Mouse (Mus musculus): ENCODE results near the gene Aipl1. TPM values are rescaled to one million over a fixed set of nuclear protein-coding genes. Genes with fewer than 3 reads are reported as not detected.
"Not testable (repeated sequence)": the region's sequence is repeated elsewhere in the genome, so short reads cannot be mapped to it uniquely, and the experiment has no call there.

Gene Aipl1
- total RNA-seq, 1 experiment from 2014 or later = 0.67 TPM

DNA sequence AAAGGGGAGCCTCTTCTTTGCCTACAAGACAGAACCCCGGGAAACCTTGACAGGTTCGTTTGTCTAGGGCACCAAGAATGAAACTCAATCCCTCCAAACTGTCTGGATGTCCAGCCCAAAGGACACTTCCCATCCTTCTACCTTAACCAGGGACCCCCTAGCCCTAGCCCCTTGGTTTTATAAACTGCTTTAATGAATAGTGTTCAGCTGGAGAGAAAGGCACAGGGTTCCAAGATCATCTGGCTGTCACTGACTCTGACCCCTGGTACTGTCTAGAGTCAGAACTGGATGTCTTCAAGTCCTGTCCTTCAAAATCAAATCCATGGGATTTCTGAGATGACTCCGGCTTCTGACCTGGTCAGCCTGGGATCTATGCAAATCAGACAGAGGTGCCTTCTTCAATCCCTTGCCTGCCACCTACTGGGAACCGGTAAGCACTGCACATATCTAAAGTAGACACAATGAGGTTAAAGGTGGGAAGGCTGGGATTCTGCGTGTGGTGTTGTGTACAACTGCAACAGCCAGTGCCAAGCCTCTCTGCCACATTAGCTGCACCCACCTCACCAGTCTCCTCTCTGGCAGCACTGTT, 13.0 kb downstream of the Aipl1 start:
- ATAC-seq (replicated peaks; ENCODE audit: insufficient number of reproducible peaks, low FRiP score, low TSS enrichment, poor library complexity, severe bottlenecking) = peak; percentile 82

DNA sequence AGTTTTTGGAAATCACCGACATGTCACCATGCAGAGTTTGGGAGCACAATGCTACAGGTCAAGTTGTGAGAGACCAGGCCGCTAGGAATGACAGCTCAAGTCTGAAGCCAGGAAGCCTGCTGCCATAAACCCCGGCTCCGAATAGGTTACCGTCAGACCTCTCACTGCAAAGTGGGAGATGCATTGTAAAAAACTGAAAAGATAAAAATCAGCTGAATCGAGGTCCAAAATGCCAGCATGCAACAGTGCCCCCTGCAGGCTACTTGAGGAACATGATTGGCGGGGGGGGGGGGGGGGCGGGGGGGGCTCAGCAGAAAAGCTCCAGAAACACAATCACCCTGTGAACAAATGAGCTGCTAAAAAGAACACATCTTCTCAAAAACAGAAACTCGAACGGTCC, 13.7 kb downstream of the Aipl1 start:
- no peak for ATAC-seq (replicated peaks; ENCODE audit: insufficient number of reproducible peaks, low FRiP score, low TSS enrichment, poor library complexity, severe bottlenecking)

DNA sequence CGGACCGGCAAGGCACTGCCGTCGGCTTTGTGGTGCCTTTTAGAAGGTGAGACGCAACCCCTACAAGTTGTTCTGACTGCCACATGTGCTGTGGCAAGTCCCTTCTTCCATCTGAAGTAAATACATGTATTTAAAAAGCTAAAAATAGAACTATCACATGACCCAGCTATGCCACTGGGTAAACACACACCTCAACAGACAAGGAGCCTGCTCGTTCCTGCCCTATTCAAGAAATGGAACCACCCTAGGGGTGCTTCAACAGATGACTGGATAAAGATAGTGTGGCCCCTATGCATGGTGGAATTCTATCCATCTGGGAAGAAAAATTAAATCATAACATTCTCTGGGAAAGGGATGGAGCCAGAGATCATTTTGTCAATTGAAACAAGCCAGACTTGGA, 14.5 kb downstream of the Aipl1 start:
- no peak for ATAC-seq (replicated peaks; ENCODE audit: insufficient number of reproducible peaks, low FRiP score, low TSS enrichment, poor library complexity, severe bottlenecking)

DNA sequence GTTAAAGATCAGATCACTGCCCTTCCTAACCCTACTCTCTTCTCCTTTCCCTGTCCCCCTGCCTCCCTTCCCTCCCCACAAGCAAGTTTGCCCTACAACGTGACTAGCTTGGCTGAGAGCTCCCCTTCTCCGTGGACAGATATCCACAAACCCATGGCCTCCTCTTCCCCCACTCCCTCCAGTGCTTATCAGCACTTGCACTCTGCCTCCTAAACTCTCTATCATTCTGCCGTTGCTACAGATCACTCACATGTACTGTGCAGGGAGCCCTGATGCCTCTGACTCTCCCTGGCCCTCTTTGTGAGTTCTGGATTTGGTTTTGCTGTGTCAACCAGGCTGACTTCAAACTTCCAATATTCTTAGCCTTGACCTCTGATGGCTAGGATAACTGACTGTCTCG, 16.3 kb downstream of the Aipl1 start:
- ATAC-seq (replicated peaks; ENCODE audit: insufficient number of reproducible peaks, low FRiP score, low TSS enrichment, poor library complexity, severe bottlenecking) = no peak

DNA sequence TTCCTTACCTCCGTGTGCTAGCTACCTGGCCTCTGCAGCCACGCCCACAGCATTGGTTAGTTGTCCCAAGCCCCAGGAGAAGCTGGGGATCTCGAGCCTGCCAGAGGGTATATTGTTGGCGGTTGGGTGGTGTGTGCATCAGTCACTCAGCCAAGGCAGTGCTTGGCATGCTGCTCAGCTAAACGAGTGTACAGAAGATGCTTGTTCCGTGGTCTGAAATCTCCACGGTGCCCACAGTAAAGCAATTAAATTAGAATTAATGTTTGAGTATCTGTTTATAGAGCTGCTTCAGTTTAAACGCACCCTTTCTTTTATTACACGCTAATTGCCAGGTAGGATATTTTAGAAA, 20.1 kb downstream of the Aipl1 start:
- no peak for ATAC-seq (replicated peaks; ENCODE audit: insufficient number of reproducible peaks, low FRiP score, low TSS enrichment, poor library complexity, severe bottlenecking)

DNA sequence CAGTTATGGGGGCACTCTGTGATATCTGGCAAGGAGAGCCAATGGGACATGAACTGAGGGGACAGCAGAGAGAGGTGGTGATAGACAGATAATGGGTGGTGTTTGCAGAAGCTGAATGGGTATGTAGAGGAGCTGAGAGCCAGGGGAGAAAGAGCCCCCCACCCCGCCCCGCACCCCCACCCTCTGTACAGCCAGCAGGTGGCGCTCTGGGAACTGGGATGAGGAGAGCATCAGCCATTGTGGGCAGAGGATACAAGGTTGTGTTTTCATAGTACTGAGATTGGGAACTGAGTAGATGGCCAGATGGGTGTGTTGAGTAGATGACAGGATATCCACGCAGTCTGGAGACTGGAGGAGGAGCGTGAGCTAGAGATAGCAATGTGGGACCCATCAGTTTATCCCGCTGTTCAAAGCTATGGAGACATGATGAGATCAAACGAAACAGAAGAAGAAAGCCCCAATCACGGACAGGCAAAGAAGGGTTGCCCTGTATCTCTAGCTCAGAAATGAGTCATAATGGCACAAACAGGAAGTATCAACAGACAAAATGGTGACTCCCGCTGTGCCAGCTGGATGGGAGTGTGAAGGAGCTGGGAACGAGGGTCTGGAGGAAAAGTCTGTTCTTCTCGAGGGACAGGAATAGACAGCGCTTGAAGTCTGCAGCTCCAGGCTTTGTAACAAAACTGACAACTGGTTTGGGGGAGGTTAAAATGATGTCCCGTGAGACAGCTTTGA, 20.6 kb downstream of the Aipl1 start:
- ATAC-seq (replicated peaks; ENCODE audit: insufficient number of reproducible peaks, low FRiP score, low TSS enrichment, poor library complexity, severe bottlenecking) = no peak

DNA sequence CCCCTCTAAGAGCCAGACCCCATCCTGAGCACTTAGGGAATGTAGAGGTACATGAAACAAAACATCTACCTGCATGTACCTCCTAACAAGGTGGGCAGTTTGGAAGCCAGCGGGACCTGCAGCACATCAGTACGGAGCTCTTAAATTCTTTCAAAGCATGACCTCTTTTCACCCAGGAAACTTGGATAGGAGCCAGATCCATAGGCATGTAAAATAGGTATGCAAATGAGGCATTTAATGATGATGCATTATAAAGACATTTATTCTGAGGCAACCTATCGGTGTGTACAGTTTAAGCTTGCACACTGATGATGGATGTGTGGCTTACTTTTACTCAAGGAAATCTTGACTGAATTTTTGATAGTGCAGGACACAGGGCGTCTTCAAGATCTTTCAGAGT, 22.6 kb downstream of the Aipl1 start:
- no peak for ATAC-seq (replicated peaks; ENCODE audit: insufficient number of reproducible peaks, low FRiP score, low TSS enrichment, poor library complexity, severe bottlenecking)

DNA sequence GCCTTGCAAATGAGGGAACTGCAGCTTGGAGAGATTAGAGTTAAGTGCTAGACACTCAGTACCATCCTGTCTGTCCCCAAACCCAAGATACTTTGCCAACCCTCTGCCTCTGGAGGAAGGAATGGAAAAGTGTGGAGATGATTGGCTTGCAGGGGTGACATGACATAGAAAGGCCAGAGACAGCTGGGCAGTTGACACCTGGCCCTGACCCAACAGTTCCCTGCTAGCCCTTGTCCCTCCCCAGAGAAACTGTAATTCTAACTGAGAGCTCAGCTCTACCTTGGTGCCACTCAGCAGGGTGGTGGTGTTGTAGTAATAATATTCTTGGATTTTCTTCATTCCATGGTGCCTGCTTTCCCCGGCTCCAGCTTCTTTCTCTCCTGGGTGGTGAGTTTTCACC, 25.4 kb downstream of the Aipl1 start:
- ATAC-seq (replicated peaks; ENCODE audit: insufficient number of reproducible peaks, low FRiP score, low TSS enrichment, poor library complexity, severe bottlenecking) = no peak

DNA sequence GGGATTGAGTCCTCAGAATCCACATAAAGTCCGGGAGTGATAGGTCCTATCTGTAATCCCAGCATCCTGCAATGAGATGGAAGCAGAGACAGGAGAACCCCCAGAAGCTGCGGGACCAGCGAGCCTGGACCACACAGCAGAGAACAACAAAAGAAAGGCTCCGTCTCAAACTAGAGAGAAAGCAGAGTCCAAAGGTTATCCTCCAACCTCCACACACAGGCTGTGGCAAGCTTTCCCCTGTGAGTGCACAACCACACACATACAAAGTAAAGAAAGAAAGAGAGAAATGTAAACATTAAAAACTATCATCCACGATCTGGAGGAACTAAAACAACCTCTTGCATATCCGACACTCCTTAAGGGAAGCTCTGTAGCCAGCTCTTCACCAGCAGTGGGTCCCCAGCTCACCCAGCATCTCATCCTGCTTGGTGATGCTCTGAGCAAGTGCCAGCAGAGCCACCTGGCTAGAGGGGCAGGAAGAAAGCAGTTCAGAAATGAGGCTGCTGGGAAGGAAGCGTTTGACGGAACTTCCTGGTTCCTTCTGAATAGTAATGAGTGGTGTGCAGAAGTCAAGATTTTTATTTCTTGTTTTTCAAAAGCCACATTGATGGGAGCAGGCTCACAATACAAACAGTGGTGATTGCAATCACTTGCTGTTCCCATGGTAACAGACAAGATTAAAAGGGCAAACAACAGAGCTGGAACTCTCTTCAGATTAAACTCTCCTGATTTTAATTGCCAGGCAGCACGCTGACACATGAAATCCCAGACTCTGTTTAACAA, 26.2 kb downstream of the Aipl1 start:
- ATAC-seq (replicated peaks; ENCODE audit: insufficient number of reproducible peaks, low FRiP score, low TSS enrichment, poor library complexity, severe bottlenecking) = no peak

DNA sequence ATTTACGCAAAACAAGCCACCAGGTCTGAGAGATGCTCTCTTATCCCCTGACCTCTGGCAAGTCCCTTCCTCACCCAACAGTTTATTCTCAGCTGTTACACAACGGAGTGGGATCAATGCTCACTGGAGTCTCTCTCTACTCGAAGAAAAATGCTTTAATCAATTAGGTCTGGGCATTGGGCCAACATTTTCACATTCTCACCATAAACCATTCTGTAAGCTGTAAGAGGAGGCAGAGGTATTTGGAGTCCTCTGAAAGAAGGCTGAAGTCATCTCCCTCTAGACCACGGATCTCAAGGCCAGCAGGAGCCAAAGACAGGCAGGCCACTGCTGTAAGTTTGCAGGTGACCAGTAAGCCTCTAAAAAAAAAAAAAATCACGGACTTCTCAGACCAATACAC, 26.9 kb downstream of the Aipl1 start:
- ATAC-seq (replicated peaks; ENCODE audit: insufficient number of reproducible peaks, low FRiP score, low TSS enrichment, poor library complexity, severe bottlenecking) = no peak

DNA sequence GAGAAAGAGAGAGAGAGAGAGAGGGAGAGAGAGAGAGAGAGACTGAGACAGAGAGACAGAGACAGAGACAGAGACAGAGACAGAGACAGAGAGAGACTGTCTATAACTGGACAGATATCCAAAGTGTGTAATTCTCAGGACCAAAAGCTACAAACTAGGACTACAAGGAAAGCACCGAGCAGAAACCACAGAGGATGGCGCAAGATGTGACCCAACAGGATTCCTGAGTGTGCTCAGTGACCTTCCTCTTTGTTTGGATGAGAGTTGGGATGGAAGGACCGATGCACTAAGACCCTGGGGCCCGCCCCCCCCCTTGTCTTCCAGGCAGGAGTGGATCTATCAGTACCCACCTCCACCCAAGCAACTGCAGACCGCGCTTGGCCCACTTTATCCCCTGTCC, 31.8 kb downstream of the Aipl1 start:
- no peak for ATAC-seq (replicated peaks; ENCODE audit: insufficient number of reproducible peaks, low FRiP score, low TSS enrichment, poor library complexity, severe bottlenecking)

DNA sequence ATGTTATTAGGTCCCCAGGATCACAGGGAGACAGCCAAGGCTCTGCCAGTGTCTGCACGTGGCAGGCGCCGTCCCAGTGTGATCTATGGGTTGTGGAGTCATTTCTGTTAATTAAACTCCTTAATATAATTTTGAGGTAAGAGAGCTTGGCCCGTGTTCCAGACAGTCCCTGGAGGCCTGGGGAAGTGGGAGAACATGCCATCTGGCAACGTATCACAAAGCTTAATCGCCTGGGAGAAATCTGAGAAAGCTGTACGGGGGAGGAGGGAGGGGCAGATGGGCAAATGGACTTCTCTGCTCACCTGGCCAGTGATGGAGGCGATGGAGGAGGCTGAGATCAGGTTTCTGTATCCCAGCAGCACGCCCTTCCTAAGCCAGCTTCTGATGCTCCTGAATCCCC, 34.1 kb downstream of the Aipl1 start:
- no peak for ATAC-seq (replicated peaks; ENCODE audit: insufficient number of reproducible peaks, low FRiP score, low TSS enrichment, poor library complexity, severe bottlenecking)

DNA sequence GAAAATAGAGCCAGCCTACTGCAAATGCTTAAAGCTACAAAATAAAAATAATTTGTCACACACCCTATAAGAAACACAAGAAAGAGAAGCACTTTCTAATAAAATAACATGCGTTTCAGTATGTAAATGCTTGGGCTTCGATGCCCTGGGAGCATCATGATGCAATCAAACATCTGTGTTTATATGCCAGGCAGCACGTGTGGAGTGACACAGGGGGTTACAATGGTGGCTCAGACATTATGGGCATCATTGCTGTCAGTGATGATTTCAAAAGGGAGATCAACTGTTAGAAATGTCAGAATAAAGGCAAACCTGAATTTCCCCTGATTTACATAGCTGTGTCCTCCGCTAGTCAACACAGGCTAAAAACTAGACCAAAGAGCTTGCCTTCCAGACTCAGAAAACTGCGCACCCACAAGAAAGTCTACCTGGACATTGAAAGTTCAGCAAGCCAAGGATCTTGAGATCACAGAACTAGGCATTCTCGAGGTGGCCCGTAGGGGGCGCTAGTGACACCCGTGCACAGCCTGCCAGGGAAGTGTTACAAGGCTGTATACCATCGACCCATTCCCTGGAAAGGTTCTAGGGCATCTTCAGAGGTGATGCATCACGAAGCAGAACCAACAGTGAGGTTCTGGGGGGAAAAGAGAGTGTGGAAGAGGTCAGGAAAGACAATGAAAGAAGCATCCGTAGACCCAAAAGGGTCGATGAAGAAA, 35.0 kb downstream of the Aipl1 start:
- no peak for ATAC-seq (replicated peaks; ENCODE audit: insufficient number of reproducible peaks, low FRiP score, low TSS enrichment, poor library complexity, severe bottlenecking)

DNA sequence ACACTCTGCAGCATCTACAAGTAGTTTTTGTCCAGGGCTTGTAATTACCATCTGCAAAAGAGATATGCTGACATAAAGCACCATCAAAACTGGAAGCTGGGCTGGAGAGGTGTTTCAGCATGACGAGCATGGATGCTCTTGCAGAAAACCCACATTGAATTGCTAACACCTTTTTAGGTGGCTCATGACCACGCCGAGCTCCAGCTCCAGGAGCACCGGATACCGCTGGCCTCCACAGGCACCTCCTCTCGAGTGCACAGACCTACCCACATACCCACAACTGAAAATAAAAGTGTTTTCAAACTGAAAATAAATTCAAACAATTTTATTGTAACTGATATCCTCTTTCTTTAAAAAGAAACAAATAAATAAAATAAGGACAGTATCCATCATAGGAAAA, 37.1 kb downstream of the Aipl1 start:
- ATAC-seq (replicated peaks; ENCODE audit: insufficient number of reproducible peaks, low FRiP score, low TSS enrichment, poor library complexity, severe bottlenecking) = no peak

DNA sequence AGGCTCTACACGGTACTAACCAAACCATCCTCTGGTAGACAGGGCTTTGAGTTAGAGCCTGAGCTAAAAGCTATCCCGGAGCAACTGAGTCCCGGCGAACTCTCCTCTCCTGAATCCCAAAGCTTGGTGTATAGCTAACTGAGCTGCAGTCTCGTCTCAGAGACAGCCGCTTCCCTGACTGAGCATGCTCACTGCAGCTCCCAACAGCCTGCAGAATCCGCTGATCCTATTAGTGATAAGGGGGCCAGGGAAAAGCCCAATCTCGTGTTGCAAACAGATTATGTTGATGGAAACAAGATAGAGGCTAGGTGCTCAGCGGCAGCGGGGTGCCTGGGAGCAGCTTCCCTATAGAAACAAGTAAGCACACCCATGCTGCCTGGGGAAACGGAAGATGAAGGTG, 40.5 kb downstream of the Aipl1 start:
- ATAC-seq (replicated peaks; ENCODE audit: insufficient number of reproducible peaks, low FRiP score, low TSS enrichment, poor library complexity, severe bottlenecking) = no peak

DNA sequence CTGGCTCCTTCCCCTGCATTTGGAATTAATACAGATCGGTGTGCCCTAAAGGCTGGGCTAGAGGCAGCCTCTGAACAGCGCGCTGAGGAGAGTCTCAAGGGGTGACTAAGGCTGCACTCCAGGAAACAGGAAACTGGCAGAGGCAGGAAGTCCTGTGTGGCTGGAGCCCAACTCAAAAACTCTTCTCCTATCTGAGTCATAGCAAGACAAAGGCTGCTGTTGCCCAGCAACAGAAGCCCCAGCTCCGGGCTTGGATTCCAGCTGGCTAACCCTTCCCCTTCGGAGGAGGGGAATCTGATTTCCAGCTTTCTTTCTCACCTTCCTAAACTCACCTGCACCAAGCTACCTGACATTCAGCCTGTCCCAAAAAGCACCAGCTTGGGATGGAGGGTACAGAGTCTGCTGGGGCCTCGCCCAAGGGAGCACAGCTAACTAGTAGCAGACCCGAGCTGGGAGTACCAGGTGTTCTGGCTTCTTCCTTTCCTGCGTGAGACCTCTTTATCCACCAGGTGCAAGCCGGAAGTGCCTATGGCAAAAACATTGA, 41.3 kb downstream of the Aipl1 start:
- ATAC-seq (replicated peaks; ENCODE audit: insufficient number of reproducible peaks, low FRiP score, low TSS enrichment, poor library complexity, severe bottlenecking) = no peak

DNA sequence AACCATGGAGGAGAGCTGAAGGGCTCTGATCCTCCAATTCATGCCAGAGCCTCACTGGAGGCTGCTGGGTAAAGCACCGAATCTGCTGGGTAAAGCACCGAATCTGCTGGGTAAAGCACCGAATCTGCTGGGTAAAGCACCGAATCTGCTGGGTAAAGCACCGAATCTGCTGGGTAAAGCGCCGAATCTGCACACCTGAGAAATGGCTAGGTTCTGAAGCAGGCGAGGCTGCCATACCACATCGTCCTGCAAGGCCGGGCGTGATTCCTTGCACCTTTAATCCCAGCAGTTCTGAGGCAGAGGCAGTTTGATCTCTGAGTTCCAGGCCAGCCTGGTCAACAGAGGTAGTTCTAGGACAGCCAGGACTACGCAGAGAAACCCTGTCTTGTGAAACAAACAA, 44.9 kb downstream of the Aipl1 start:
- ATAC-seq (replicated peaks; ENCODE audit: insufficient number of reproducible peaks, low FRiP score, low TSS enrichment, poor library complexity, severe bottlenecking) = no peak

DNA sequence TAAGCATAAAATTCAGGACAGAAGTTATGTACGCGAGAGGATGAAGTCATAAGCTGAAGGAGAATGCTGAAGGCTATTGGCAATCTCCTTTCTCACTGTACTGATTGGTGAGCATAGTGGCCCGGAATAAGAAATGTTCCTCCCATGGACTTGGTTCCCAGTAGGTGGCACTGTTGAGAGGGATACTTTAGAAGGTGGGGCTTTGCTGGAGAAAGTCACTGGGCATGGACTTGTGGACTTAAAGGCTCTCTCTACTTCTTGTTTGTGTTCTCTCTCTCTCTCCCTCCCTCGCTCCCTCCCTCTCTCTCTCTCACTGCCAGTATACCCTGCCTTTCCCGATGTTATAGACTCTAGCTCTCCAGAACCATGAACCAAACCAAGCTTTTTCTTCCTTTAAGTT, 45.8 kb downstream of the Aipl1 start:
- no peak for ATAC-seq (replicated peaks; ENCODE audit: insufficient number of reproducible peaks, low FRiP score, low TSS enrichment, poor library complexity, severe bottlenecking)

DNA sequence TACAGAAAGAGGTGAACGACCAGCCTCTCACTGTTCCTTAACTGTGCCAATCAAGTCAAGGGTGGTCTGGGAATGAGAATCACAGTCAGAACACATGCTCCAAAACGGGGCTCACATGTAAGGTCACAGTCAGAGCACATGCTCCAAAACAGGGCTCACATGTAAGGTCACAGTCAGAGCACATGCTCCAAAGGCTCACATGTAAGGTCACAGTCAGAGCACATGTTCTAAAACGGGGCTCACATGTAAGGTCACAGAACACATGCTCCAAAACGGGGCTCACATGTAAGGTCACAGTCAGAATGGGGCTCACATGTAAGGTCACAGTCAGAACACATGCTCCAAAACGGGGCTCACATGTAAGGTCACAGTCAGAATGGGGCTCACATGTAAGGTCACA, 47.9 kb downstream of the Aipl1 start:
- not testable (repeated sequence) for ATAC-seq (replicated peaks; ENCODE audit: insufficient number of reproducible peaks, low FRiP score, low TSS enrichment, poor library complexity, severe bottlenecking)

Measured in monocyte, adult 5-6 weeks (primary cell).